Mouse (Mus musculus): Measurements from ENCODE around the gene Neu1. TPM values are rescaled to one million over a fixed set of nuclear protein-coding genes. Genes with fewer than 3 reads are reported as not detected.

The Neu1 gene
- polyA plus RNA-seq, 1 experiment from 2014 or later = 22.7 TPM

GRCm38 (mm10) chr17:34902895-34903294 is 28.2 kb upstream of the Neu1 start:
- WGBS = 91% methylated on average over 9 of the region's 9 CpGs
- H3K9ac ChIP-seq = no peak overlapping the region
- no peak overlapping the region for H3K4me2 ChIP-seq (replicated peaks)
- H3K9me3 ChIP-seq (replicated peaks) = no peaks in the 10 kb centered on the region
- H3K27ac ChIP-seq (replicated peaks) = no peak overlapping the region
- H3K36me3 ChIP-seq = peaks cover 66% of the 10 kb centered on the region
- ATAC-seq (ENCODE audit: insufficient number of reproducible peaks, low FRiP score, low TSS enrichment, low read depth) = no peak
- H3K27me3 ChIP-seq = no peaks in the 10 kb centered on the region
- H3K4me1 ChIP-seq = peaks cover under 1% of the 10 kb centered on the region
- no peak overlapping the region for H3K4me3 ChIP-seq (replicated peaks)

- WGBS = 76% methylated on average over 10 of the region's 10 CpGs
- Histone ChIP-seq H3K9me3 (replicated peaks) (no peaks in the 10 kb centered on the region), H3K9ac (no peak overlapping the region), H3K4me2 (replicated peaks) (no peak overlapping the region), H3K4me1 (peaks cover 17% of the 10 kb centered on the region), H3K27me3 (no peaks in the 10 kb centered on the region), H3K36me3 (peaks cover 80% of the 10 kb centered on the region), H3K27ac (replicated peaks) (no peak overlapping the region), H3K4me3 (replicated peaks) (no peak overlapping the region)
- ATAC-seq (ENCODE audit: insufficient number of reproducible peaks, low FRiP score, low TSS enrichment, low read depth) = no peak
Measured at GRCm38 (mm10) chr17:34910982-34911381, 20.1 kb upstream of the Neu1 start.

GRCm38 (mm10) chr17:34911945-34912351 is 19.1 kb upstream of the Neu1 start:
- Histone ChIP-seq H3K9me3 (replicated peaks) (no peaks in the 10 kb centered on the region), H3K4me2 (replicated peaks) (no peak overlapping the region), H3K4me3 (replicated peaks) (no peak overlapping the region), H3K9ac (no peak overlapping the region), H3K4me1 (peaks cover 17% of the 10 kb centered on the region), H3K36me3 (peaks cover 70% of the 10 kb centered on the region), H3K27me3 (no peaks in the 10 kb centered on the region), H3K27ac (replicated peaks) (no peak overlapping the region)
- ATAC-seq (ENCODE audit: insufficient number of reproducible peaks, low FRiP score, low TSS enrichment, low read depth) = peak; percentile 48
- WGBS = 43% methylated on average over 5 of the region's 5 CpGs

DNA sequence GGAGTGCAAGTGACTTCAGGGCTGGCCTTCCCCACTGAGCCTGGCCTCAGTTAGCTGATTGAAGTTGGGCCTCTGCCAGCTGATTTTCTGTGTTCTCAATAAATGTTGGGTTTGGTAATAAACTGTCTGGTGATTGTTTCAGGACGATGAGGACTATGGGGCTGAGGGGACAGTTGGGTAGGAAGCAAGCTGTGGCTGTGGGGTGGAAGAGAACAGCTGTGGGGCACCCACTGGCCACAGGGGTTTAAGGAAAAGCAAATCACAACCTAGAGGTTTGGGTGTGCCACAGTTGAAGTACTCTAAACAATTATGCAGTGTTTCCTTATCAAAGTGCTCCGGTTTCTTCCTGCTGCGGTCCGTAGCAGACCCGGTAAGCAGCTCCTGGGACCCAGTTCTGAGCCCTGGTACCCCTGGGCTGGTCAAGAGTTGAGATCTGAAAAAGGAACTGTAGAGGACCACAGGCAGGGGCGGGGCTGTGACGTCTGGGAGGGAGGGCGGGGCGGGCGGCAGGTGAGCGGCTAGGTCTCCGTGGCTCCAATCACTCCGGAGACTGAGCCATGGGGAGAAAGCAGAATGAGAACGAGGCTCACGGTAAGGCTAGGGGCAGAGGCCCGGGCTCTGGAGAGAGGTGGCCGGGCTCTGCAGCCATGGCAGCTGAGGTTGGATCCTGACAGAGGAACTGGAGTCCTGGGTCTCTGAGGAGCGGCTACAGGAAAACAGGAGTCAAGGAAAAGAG is 17.0 kb upstream of the Neu1 start, which contains the start of gene Slc44a4:
Gene Slc44a4, plus strand, starts transcription at position 537 of the 736 bp plus-strand sequence.
- WGBS = 27% methylated on average over 18 of the region's 18 CpGs
- no peak within 1 kb of the TSS for H3K27ac ChIP-seq (replicated peaks)
- no peak within 1 kb of the TSS for H3K4me3 ChIP-seq (replicated peaks)
- peaks cover 49% of the 10 kb centered on the region for H3K36me3 ChIP-seq
- H3K9ac ChIP-seq = no peak within 1 kb of the TSS
- ATAC-seq (ENCODE audit: insufficient number of reproducible peaks, low FRiP score, low TSS enrichment, low read depth) = no peak
- H3K27me3 ChIP-seq = no peaks in the 10 kb centered on the region
- no peaks in the 10 kb centered on the region for H3K9me3 ChIP-seq (replicated peaks)
- peaks cover 17% of the 10 kb centered on the region for H3K4me1 ChIP-seq
- H3K4me2 ChIP-seq (replicated peaks) = no peak within 1 kb of the TSS

DNA sequence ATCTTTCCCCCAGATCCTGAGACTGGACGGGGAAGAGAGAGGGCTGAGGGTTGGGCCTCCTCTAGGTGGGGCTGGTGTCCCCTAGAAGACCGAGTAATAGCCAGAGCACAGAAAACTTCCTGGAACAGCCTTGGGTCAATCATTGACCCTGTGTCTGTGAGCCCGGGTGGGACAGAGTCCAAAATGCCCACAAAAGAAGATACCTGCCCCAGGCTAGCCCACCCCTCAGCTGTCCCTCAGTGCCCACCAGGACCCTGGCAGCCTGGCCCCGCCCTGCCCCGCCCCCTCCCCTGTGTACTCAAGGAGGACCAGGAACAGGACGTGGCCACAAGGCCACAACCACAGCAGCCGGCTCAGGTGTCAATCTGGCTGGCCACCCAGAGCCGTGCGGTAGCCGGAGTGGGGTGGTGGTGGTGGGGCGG is 15.6 kb upstream of the Neu1 start:
- Histone ChIP-seq H3K27me3 (no peaks in the 10 kb centered on the region), H3K9ac (no peak overlapping the region), H3K36me3 (peaks cover 35% of the 10 kb centered on the region), H3K9me3 (replicated peaks) (no peaks in the 10 kb centered on the region), H3K4me1 (peaks cover 17% of the 10 kb centered on the region), H3K4me2 (replicated peaks) (no peak overlapping the region), H3K27ac (replicated peaks) (no peak overlapping the region), H3K4me3 (replicated peaks) (no peak overlapping the region)
- ATAC-seq (ENCODE audit: insufficient number of reproducible peaks, low FRiP score, low TSS enrichment, low read depth) = no peak
- WGBS = 18% methylated on average over 10 of the region's 11 CpGs

DNA sequence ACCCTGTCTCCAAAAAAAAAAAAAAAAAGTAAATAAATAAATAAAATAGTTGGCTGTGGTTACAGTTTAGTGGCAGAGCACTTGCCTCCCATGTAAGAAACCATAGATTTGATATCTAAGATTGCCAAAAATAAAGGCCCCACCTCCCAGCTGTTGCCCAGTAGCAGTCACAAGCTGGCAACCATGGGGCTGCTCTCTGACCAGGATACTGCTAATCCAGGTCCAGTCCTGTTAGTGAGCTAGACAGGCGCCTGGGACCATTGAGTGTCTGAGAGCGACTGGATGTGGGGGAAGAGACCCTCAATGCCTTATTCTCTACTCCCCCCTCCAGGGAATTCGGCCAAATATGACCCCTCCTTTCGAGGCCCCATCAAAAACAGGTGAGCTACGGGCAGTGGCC is 14.7 kb upstream of the Neu1 start:
- Histone ChIP-seq H3K4me2 (replicated peaks) (no peak overlapping the region), H3K9ac (no peak overlapping the region), H3K4me3 (replicated peaks) (no peak overlapping the region), H3K4me1 (peaks cover 13% of the 10 kb centered on the region), H3K9me3 (replicated peaks) (no peaks in the 10 kb centered on the region), H3K36me3 (peaks cover 27% of the 10 kb centered on the region), H3K27ac (replicated peaks) (no peak overlapping the region), H3K27me3 (no peaks in the 10 kb centered on the region)
- no peak for ATAC-seq (ENCODE audit: insufficient number of reproducible peaks, low FRiP score, low TSS enrichment, low read depth)
- WGBS = 79% methylated on average over 5 of the region's 5 CpGs

DNA sequence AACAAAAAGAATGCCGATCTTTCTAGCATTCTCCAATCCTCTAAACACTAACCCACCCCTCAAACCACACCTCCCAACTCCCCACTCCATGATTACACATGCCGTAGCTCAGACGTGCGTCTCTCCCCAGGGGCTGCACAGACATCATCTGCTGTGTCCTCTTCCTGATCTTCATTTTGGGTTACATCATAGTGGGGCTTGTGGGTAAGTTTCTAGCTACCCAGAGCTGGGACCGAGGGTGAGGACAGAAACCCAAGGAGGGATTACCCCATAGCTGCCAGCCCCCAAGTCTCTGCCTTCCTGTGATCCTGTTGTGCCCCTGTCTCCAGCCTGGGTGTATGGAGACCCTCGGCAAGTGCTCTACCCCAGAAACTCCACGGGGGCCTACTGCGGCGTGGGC is 13.9 kb upstream of the Neu1 start:
- Histone ChIP-seq H3K4me3 (replicated peaks) (no peak overlapping the region), H3K36me3 (peaks cover 18% of the 10 kb centered on the region)
- WGBS = 65% methylated on average over 9 of the region's 9 CpGs

DNA sequence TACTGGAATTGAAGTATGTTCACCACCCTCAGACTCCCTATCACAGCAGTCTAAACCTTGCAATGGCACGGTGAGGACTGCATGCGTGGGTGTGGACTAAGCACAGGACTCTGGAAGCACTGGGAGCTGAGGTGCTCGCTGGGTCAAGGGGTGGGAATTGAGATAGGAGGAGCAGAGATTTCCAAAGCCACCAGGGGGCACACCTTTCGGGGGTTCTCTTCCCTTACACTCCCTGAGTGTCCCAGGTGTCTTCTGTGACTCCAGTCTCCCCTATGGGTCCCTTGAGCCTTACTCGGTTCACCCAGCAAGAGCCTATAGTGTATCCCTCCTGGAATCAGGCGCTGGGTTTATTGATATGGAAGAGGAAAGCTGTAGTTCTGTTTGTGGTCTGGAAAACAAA is 8.1 kb upstream of the Neu1 start:
- Histone ChIP-seq H3K27ac (replicated peaks) (no peak overlapping the region), H3K9me3 (replicated peaks) (no peaks in the 10 kb centered on the region), H3K4me2 (replicated peaks) (no peak overlapping the region), H3K4me3 (replicated peaks) (no peak overlapping the region), H3K4me1 (no peaks in the 10 kb centered on the region), H3K27me3 (no peaks in the 10 kb centered on the region), H3K9ac (no peak overlapping the region), H3K36me3 (no peaks in the 10 kb centered on the region)
- no peak for ATAC-seq (ENCODE audit: insufficient number of reproducible peaks, low FRiP score, low TSS enrichment, low read depth)
- WGBS = 45% methylated on average over 6 of the region's 6 CpGs

More for the DNA sequence above, 13.9 kb upstream of the Neu1 start:
- no peak for ATAC-seq (ENCODE audit: insufficient number of reproducible peaks, low FRiP score, low TSS enrichment, low read depth)
- H3K9ac ChIP-seq = no peak overlapping the region
- H3K4me1 ChIP-seq = peaks cover 12% of the 10 kb centered on the region
- H3K4me2 ChIP-seq (replicated peaks) = no peak overlapping the region
- H3K27me3 ChIP-seq = no peaks in the 10 kb centered on the region
- H3K9me3 ChIP-seq (replicated peaks) = no peaks in the 10 kb centered on the region
- no peak overlapping the region for H3K27ac ChIP-seq (replicated peaks)

- WGBS = 64% methylated on average over 5 of the region's 5 CpGs
- no peaks in the 10 kb centered on the region for H3K9me3 ChIP-seq (replicated peaks)
- H3K36me3 ChIP-seq = no peaks in the 10 kb centered on the region
- no peak overlapping the region for H3K9ac ChIP-seq
- no peak overlapping the region for H3K4me3 ChIP-seq (replicated peaks)
- ATAC-seq (ENCODE audit: insufficient number of reproducible peaks, low FRiP score, low TSS enrichment, low read depth) = no peak
- no peak overlapping the region for H3K4me2 ChIP-seq (replicated peaks)
- no peak overlapping the region for H3K27ac ChIP-seq (replicated peaks)
- no peaks in the 10 kb centered on the region for H3K4me1 ChIP-seq
- no peaks in the 10 kb centered on the region for H3K27me3 ChIP-seq
Measured at GRCm38 (mm10) chr17:34924258-34924657, 6.8 kb upstream of the Neu1 start.

DNA sequence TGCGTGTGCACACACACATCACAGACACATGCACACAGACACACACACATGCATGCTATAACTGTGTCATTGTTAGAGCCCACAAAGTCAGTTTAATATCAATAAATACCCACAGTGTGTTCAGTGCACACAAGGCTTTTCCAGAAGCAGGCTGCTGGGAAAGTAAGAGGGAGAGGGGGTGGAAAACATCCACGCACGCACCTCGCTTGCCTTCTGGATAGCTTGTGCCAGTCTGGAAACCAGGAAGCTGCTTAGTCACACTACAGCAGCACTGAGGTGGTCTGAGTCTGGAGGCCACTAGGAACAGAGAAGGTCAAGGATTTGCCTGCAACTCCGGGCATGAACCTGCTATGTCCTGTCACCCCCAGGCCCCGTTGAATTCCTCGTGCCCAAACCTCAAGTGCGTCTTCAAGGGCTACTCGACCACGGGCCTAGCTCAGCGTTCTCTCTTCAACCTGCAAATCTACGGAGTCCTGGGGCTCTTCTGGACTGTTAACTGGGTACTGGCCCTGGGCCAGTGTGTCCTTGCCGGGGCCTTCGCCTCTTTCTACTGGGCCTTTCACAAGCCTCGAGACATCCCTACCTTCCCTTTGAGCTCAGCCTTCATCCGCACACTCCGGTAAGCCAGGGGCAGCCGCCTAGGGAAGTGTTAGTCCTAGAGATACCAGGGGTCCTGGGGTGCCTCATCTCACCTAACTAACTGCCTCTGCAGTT is 3.6 kb upstream of the Neu1 start:
- Histone ChIP-seq H3K27me3 (no peaks in the 10 kb centered on the region), H3K4me2 (replicated peaks) (no peak overlapping the region), H3K4me3 (replicated peaks) (no peak overlapping the region), H3K9ac (no peak overlapping the region), H3K4me1 (peaks cover 13% of the 10 kb centered on the region), H3K9me3 (replicated peaks) (no peaks in the 10 kb centered on the region), H3K27ac (replicated peaks) (no peak overlapping the region), H3K36me3 (no peaks in the 10 kb centered on the region)
- ATAC-seq (ENCODE audit: insufficient number of reproducible peaks, low FRiP score, low TSS enrichment, low read depth) = no peak
- 84% methylated on average over 18 of the region's 18 CpGs for WGBS

DNA sequence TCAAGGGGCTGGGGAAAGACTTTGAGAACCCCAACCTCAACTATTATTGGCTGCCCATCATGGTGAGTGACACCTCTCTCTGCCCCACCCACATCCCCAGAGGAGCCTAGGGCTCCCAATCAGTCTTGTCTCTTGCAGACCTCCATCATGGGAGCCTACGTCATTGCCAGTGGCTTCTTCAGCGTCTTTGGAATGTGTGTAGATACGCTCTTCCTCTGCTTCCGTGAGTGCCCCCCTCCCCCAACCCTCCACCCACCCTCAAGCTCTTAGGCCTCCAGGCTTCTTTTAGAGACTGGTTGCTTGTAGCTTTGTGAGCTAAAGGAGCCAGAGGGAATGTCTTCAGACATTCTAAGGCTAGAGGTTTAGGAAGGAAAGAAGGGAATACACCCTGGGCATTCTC is 2.2 kb upstream of the Neu1 start:
- WGBS = 50% methylated on average over 4 of the region's 4 CpGs
- H3K36me3 ChIP-seq = no peaks in the 10 kb centered on the region
- no peak overlapping the region for H3K27ac ChIP-seq (replicated peaks)
- no peak overlapping the region for H3K4me3 ChIP-seq (replicated peaks)
- no peak overlapping the region for H3K4me2 ChIP-seq (replicated peaks)
- H3K27me3 ChIP-seq = no peaks in the 10 kb centered on the region
- no peaks in the 10 kb centered on the region for H3K9me3 ChIP-seq (replicated peaks)
- H3K9ac ChIP-seq = no peak overlapping the region
- peaks cover 14% of the 10 kb centered on the region for H3K4me1 ChIP-seq
- no peak for ATAC-seq (ENCODE audit: insufficient number of reproducible peaks, low FRiP score, low TSS enrichment, low read depth)

Data from embryonic facial prominence, embryonic 15.5 days (tissue).